Mouse (Mus musculus): ENCODE measurements around the gene Stra6. TPM values are rescaled to one million over a fixed set of nuclear protein-coding genes. Genes with fewer than 3 reads are reported as not detected.

Gene Stra6
- polyA plus RNA-seq, 1 experiment from 2014 or later: 53.7 TPM

DNA sequence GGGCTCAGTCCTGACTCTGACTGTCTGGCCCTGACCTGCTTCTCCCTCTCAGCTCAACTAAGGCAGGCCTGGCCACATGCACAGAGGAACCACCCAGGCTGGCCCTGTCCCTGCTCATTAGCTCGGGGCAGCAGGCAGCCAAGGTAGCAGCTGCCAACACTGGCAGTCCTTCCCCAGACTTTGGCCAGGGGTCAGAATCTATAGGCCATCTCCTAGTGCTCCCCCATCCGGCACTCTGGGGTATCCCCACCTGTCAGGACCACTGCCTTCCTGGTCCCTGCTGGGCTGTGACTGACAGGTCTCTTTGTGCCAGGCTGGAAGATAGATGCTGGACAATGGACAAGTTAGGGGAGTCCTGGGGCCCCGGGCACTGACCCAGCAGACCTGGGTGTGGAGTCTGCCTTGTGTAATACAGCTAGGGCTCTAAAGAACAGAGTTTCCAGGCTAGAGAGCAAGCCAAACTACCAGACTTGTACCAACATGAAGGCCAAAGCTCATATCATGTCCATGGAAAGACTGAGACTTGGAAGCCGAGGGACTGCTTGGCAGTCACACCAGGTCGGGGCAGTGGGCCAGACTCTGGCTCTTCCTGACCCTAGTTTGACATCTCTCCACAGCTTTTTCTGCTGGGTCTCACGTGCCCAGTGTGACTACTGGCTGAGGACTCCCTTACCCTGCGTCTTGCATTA lies 29.1 kb downstream of the Stra6 start:
- H3K4me3 ChIP-seq (ENCODE audit: low read depth, low read length): no peak overlapping the region
- no peaks in the 10 kb centered on the region for H3K36me3 ChIP-seq (ENCODE audit: control insufficient read depth, insufficient read depth, low read length)
- peaks cover 25% of the 10 kb centered on the region for H3K4me1 ChIP-seq (ENCODE audit: control insufficient read depth, insufficient read depth, low read length)
- H3K4me2 ChIP-seq (ENCODE audit: low read depth, severe bottlenecking): no peak overlapping the region
- H3K27me3 ChIP-seq (ENCODE audit: control insufficient read depth, insufficient read depth, low read length): no peaks in the 10 kb centered on the region
- no peak overlapping the region for H3K9ac ChIP-seq (ENCODE audit: low read length)
- DNase-seq (ENCODE audit: low spot score) (no peak), ATAC-seq (ENCODE audit: insufficient number of reproducible peaks, low FRiP score, low TSS enrichment, low read depth) (no peak)
- no peak overlapping the region for H3K27ac ChIP-seq (replicated peaks; ENCODE audit: low read depth, low read length)
- WGBS: 76% methylated on average over 7 of the region's 7 CpGs
- no peaks in the 10 kb centered on the region for H3K9me3 ChIP-seq (ENCODE audit: control insufficient read depth, low read length)

DNA sequence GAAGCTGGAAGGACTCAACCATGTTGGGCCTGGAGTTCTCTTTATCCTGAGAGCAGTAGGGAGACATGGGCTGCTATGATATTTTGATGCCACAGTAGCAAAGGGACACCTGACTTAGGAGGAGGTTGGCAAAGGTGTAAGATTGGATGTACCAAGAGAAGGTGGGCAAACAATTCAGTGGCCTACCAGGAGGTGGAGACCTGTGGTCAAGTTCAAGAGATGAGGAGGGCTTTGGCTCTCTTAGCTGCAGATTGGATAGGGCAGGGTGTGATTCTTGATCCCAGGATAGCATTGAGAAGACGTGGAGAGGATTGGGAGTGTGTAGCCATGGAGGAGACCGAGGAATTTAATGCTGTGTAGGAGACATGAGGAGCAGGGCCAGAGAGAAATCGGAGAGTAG lies 30.2 kb downstream of the Stra6 start:
- 69% methylated on average over 3 of the region's 3 CpGs for WGBS
- no peak overlapping the region for H3K4me3 ChIP-seq (ENCODE audit: low read depth, low read length)

DNA sequence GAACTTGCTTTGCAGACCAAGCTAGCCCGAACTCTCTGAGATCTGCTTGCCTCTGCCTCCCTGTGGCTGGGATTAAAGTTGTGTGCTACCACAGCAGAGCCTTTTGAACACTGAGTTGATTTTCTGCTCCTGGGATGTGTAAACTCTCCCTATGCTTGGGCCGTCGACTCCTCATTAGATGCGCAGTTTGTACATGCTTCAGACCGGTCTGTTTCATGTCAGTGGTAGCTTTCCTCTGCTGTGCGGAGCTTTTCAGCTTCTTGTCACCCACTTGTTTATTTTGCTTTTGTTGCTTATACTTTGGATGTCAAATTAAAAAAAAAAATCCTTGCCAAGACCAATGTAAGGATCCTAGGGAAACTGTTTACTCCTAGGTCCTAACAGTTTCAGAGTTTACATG lies 32.4 kb downstream of the Stra6 start:
- no peaks in the 10 kb centered on the region for H3K27me3 ChIP-seq (ENCODE audit: control insufficient read depth, insufficient read depth, low read length)
- no peaks in the 10 kb centered on the region for H3K36me3 ChIP-seq (ENCODE audit: control insufficient read depth, insufficient read depth, low read length)
- 82% methylated on average over 6 of the region's 6 CpGs for WGBS
- H3K9me3 ChIP-seq (ENCODE audit: control insufficient read depth, low read length): no peaks in the 10 kb centered on the region
- ATAC-seq (ENCODE audit: insufficient number of reproducible peaks, low FRiP score, low TSS enrichment, low read depth) (no peak), DNase-seq (ENCODE audit: low spot score) (no peak)
- no peak overlapping the region for H3K9ac ChIP-seq (ENCODE audit: low read length)
- H3K4me2 ChIP-seq (ENCODE audit: low read depth, severe bottlenecking): no peak overlapping the region
- H3K4me1 ChIP-seq (ENCODE audit: control insufficient read depth, insufficient read depth, low read length): peaks cover 28% of the 10 kb centered on the region
- H3K4me3 ChIP-seq (ENCODE audit: low read depth, low read length): no peak overlapping the region
- no peak overlapping the region for H3K27ac ChIP-seq (replicated peaks; ENCODE audit: low read depth, low read length)

More for the DNA sequence above, 30.2 kb downstream of the Stra6 start:
- Histone ChIP-seq H3K9ac (ENCODE audit: low read length) (no peak overlapping the region), H3K27ac (replicated peaks; ENCODE audit: low read depth, low read length) (no peak overlapping the region), H3K27me3 (ENCODE audit: control insufficient read depth, insufficient read depth, low read length) (no peaks in the 10 kb centered on the region), H3K4me1 (ENCODE audit: control insufficient read depth, insufficient read depth, low read length) (peaks cover 22% of the 10 kb centered on the region), H3K4me2 (ENCODE audit: low read depth, severe bottlenecking) (no peak overlapping the region), H3K36me3 (ENCODE audit: control insufficient read depth, insufficient read depth, low read length) (no peaks in the 10 kb centered on the region), H3K9me3 (ENCODE audit: control insufficient read depth, low read length) (no peaks in the 10 kb centered on the region)
- DNase-seq (ENCODE audit: low spot score) (no peak), ATAC-seq (ENCODE audit: insufficient number of reproducible peaks, low FRiP score, low TSS enrichment, low read depth) (no peak)

DNA sequence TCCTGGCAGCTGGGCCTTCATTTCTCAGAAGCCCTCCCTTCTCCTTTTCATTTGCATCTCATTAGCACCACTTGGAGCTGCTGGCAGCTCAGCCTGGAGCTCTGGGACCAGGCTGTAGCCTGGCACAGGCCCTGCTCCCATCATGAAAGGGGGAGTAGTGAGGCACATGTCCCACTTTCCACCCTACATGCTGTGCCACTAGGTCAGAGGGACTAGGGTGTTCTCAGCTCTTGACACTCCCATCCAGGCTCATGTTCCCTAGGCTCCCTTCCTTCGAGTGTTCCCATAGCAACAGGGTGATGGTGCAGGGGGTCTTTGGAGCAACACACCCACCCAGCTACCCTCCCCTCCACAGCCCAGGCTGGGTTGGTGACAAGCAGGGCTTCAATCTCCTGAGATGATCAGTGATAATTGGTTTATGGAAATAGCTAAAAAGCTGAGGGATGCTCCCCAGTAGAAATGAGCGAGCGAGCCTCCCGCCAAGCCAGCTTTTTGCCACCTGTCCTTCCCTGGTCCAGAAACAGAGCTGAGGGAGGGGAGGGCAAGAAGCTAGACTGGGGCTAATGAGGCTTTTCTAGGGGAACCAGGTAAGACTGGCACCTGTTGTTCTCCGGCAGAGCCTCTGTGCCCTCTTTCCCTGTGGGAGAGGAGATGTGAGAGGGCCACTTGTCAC lies 33.2 kb downstream of the Stra6 start:
- Histone ChIP-seq H3K4me1 (ENCODE audit: control insufficient read depth, insufficient read depth, low read length) (peaks cover 20% of the 10 kb centered on the region), H3K9me3 (ENCODE audit: control insufficient read depth, low read length) (no peaks in the 10 kb centered on the region), H3K27me3 (ENCODE audit: control insufficient read depth, insufficient read depth, low read length) (no peaks in the 10 kb centered on the region), H3K4me3 (ENCODE audit: low read depth, low read length) (no peak overlapping the region), H3K27ac (replicated peaks; ENCODE audit: low read depth, low read length) (no peak overlapping the region), H3K36me3 (ENCODE audit: control insufficient read depth, insufficient read depth, low read length) (no peaks in the 10 kb centered on the region), H3K9ac (ENCODE audit: low read length) (no peak overlapping the region), H3K4me2 (ENCODE audit: low read depth, severe bottlenecking) (no peak overlapping the region)
- DNase-seq (ENCODE audit: low spot score) (no peak), ATAC-seq (ENCODE audit: insufficient number of reproducible peaks, low FRiP score, low TSS enrichment, low read depth) (no peak)
- WGBS: 66% methylated on average over 5 of the region's 5 CpGs

DNA sequence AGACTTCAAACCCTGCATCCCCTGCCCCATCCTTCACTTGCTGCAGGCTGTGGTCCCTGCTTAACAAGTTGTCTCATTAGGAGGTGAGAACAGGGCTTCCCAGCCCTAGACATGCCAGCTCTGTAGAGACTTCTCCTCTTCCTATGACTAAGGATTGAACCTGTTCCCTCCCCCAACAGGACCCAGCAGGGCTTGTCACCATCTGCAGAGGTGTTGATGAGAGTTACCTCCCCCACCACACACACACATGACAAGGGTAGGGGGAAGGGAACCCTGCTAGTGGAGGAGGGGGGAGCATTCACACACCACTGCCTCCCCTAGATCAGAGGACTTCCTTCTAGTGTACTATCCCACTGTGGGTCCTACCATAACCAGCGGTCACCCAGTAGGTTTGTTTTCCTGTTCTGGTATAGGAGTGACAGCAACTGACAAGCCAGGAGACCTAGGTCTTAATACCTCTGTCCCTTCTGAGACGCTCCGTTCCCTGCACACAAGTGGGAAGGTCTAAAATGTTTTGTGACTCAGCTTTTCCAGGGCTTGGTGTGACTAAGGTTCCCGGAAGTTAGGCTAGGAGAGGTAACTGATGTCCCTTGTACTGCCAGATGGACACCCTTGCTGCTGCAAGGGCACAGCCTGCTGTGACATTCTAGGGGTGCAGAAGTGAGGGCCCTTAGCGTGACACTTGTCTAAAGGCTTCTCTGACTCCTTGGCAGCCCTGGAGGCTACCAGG lies 36.4 kb downstream of the Stra6 start:
- no peaks in the 10 kb centered on the region for H3K27me3 ChIP-seq (ENCODE audit: control insufficient read depth, insufficient read depth, low read length)
- no peak for DNase-seq (ENCODE audit: low spot score)
- ATAC-seq (ENCODE audit: insufficient number of reproducible peaks, low FRiP score, low TSS enrichment, low read depth): no peak
- no peak overlapping the region for H3K27ac ChIP-seq (replicated peaks; ENCODE audit: low read depth, low read length)
- no peaks in the 10 kb centered on the region for H3K9me3 ChIP-seq (ENCODE audit: control insufficient read depth, low read length)
- H3K4me3 ChIP-seq (ENCODE audit: low read depth, low read length): no peak overlapping the region
- 47% methylated on average over 5 of the region's 5 CpGs for WGBS
- H3K4me2 ChIP-seq (ENCODE audit: low read depth, severe bottlenecking): no peak overlapping the region
- H3K4me1 ChIP-seq (ENCODE audit: control insufficient read depth, insufficient read depth, low read length): peaks cover 11% of the 10 kb centered on the region; the same call in 1 of the 2 replicates
- H3K36me3 ChIP-seq (ENCODE audit: control insufficient read depth, insufficient read depth, low read length): no peaks in the 10 kb centered on the region
- no peak overlapping the region for H3K9ac ChIP-seq (ENCODE audit: low read length)

DNA sequence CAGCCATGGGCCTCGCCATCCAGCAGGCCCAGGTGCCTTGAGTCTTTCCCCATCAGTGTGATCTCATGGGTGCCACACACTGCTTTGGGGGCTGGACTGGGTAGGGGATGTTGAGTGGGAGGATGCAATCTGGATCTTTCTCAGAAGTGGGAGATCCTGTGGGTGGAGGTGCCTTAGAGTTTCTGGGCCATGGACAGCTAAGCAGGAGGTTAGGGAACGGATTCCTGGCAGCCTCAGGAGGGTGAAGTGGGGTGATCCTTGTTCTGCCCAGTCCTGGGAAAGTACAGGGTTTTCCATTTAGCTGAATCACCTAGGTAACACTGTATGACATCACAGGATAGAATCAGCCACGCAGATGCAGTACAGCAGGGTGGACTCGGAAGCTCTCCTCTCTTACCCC lies 38.4 kb downstream of the Stra6 start:
- ATAC-seq (ENCODE audit: insufficient number of reproducible peaks, low FRiP score, low TSS enrichment, low read depth) (no peak), DNase-seq (ENCODE audit: low spot score) (no peak)
- WGBS: 84% methylated on average over 4 of the region's 4 CpGs
- H3K9me3 ChIP-seq (ENCODE audit: control insufficient read depth, low read length): no peaks in the 10 kb centered on the region
- H3K4me3 ChIP-seq (ENCODE audit: low read depth, low read length): no peak overlapping the region
- H3K4me2 ChIP-seq (ENCODE audit: low read depth, severe bottlenecking): no peak overlapping the region
- no peak overlapping the region for H3K27ac ChIP-seq (replicated peaks; ENCODE audit: low read depth, low read length)
- H3K36me3 ChIP-seq (ENCODE audit: control insufficient read depth, insufficient read depth, low read length): no peaks in the 10 kb centered on the region
- no peaks in the 10 kb centered on the region for H3K27me3 ChIP-seq (ENCODE audit: control insufficient read depth, insufficient read depth, low read length)
- H3K4me1 ChIP-seq (ENCODE audit: control insufficient read depth, insufficient read depth, low read length): peaks cover 8% of the 10 kb centered on the region; the same call in 1 of the 2 replicates
- no peak overlapping the region for H3K9ac ChIP-seq (ENCODE audit: low read length)

DNA sequence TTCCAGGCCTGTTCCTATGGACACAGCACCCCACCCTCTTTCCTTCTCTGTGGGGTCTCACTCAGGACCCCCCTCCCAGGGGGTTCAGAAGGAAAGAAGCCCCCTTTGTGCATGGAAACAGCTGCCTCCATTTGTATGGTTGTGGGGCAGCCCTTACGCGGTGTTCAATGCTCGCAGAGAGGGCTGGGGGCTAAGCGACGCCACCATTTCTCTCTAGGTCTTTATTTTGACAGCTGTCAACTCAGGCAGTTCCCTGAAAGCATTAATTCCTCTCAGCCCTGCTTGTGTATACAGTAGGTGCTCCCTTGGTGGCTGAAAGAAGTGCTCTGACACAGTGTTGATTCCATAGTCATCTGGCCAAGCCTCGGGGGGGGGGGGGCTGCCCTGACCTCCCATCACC lies 40.1 kb downstream of the Stra6 start:
- H3K27me3 ChIP-seq (ENCODE audit: control insufficient read depth, insufficient read depth, low read length): no peaks in the 10 kb centered on the region
- no peak for DNase-seq (ENCODE audit: low spot score)
- H3K4me2 ChIP-seq (ENCODE audit: low read depth, severe bottlenecking): no peak overlapping the region
- H3K36me3 ChIP-seq (ENCODE audit: control insufficient read depth, insufficient read depth, low read length): no peaks in the 10 kb centered on the region
- H3K4me1 ChIP-seq (ENCODE audit: control insufficient read depth, insufficient read depth, low read length): peaks cover 8% of the 10 kb centered on the region; the same call in 1 of the 2 replicates
- H3K4me3 ChIP-seq (ENCODE audit: low read depth, low read length): no peak overlapping the region
- WGBS: 83% methylated on average over 6 of the region's 6 CpGs
- ATAC-seq (ENCODE audit: insufficient number of reproducible peaks, low FRiP score, low TSS enrichment, low read depth): no peak
- no peak overlapping the region for H3K9ac ChIP-seq (ENCODE audit: low read length)
- no peak overlapping the region for H3K27ac ChIP-seq (replicated peaks; ENCODE audit: low read depth, low read length)
- no peaks in the 10 kb centered on the region for H3K9me3 ChIP-seq (ENCODE audit: control insufficient read depth, low read length)

DNA sequence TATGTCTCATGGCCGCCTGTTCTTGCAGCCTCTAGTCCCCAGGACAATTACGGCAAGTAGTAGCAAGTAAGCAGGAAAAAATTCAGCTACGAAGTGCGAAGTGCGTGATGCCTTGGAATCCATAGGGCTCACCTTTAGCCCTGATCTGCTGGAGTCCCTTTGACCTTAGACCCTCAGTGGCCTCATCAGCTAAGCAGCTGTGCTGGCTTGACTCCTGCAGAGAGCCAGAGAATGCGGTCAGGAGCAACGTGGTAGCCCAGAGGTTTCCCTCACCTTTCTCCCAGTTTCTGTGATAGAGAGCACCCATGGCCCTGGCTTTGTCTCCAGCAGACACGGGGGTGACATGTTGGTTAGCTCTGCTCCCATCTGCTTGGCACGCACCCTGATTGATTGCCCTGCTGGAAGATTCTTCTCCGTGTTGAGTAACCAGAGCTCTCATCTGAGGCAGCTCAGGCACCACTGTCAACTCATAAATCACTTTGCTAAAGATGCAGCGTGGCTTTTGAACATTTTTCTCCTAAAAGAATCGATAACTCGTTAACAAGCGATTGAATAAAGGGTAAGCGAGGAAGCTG lies 42.1 kb downstream of the Stra6 start:
- H3K27me3 ChIP-seq (ENCODE audit: control insufficient read depth, insufficient read depth, low read length): no peaks in the 10 kb centered on the region
- DNase-seq (ENCODE audit: low spot score) (no peak), ATAC-seq (ENCODE audit: insufficient number of reproducible peaks, low FRiP score, low TSS enrichment, low read depth) (no peak)
- H3K9ac ChIP-seq (ENCODE audit: low read length): no peak overlapping the region
- 35% methylated on average over 15 of the region's 15 CpGs for WGBS
- no peak overlapping the region for H3K27ac ChIP-seq (replicated peaks; ENCODE audit: low read depth, low read length)
- 0 out of 2 replicates have a peak, but pooled peaks cover 2% of the 10 kb centered on the region for H3K4me1 ChIP-seq (ENCODE audit: control insufficient read depth, insufficient read depth, low read length)
- H3K4me2 ChIP-seq (ENCODE audit: low read depth, severe bottlenecking): no peak overlapping the region
- no peaks in the 10 kb centered on the region for H3K9me3 ChIP-seq (ENCODE audit: control insufficient read depth, low read length)
- H3K36me3 ChIP-seq (ENCODE audit: control insufficient read depth, insufficient read depth, low read length): no peaks in the 10 kb centered on the region
- no peak overlapping the region for H3K4me3 ChIP-seq (ENCODE audit: low read depth, low read length)
